Mouse (Mus musculus) cerebellum, adult 9-10 months (tissue): ENCODE data around the gene Tekt1.

Experiments used
- DNase-seq: peaks from one replicate; pipeline ENCODE4 v3.0.0; 2022

Gene Tekt1

GRCm38 (mm10) chr11:72338437-72338871, 23.8 kb downstream of the Tekt1 start:
- DNase-seq, result no peak

- DNase-seq, result no peak
These were observed 25.5 kb downstream of the Tekt1 start for GRCm38 (mm10) chr11:72336726-72337125.

- no peak for DNase-seq
These were observed 27.6 kb downstream of the Tekt1 start for GRCm38 (mm10) chr11:72334653-72335052.

- no peak for DNase-seq
These were observed 29.1 kb downstream of the Tekt1 start for GRCm38 (mm10) chr11:72332951-72333667.

- DNase-seq, result no peak
These were observed 36.5 kb downstream of the Tekt1 start for GRCm38 (mm10) chr11:72325701-72326100.

GRCm38 (mm10) chr11:72324431-72324830, 37.8 kb downstream of the Tekt1 start:
- no peak for DNase-seq

- DNase-seq, result no peak
These were observed 44.2 kb downstream of the Tekt1 start for GRCm38 (mm10) chr11:72318026-72318425.

GRCm38 (mm10) chr11:72314151-72314895, 47.9 kb downstream of the Tekt1 start, which contains the start of gene Fbxo39:
Fbxo39 (plus strand) TSS chr11:72314444.
- no peak for DNase-seq

GRCm38 (mm10) chr11:72311355-72312001, 50.8 kb downstream of the Tekt1 start:
- no peak for DNase-seq

GRCm38 (mm10) chr11:72310491-72310890, 51.8 kb downstream of the Tekt1 start:
- no peak for DNase-seq

GRCm38 (mm10) chr11:72308982-72309381, 53.3 kb downstream of the Tekt1 start:
- DNase-seq, result no peak

- no peak for DNase-seq
These were observed 54.8 kb downstream of the Tekt1 start for GRCm38 (mm10) chr11:72307461-72307860.

GRCm38 (mm10) chr11:72302230-72302629, 60.0 kb downstream of the Tekt1 start:
- peak; percentile 77 for DNase-seq

- no peak for DNase-seq
These were observed 60.9 kb downstream of the Tekt1 start, which contains the start of gene Xaf1 for GRCm38 (mm10) chr11:72301334-72301733. Xaf1 (plus strand) TSS chr11:72301629.
